Mouse (Mus musculus) embryonic facial prominence, embryonic 15.5 days (tissue): ENCODE results near the gene Rab13. TPM values are rescaled to one million over a fixed set of nuclear protein-coding genes. Genes with fewer than 3 reads are reported as not detected.
A peak's percentile ranks its signal among the peaks of the same experiment; 100 is the strongest.

ENCODE experiments used
- ATAC-seq: fragments of 200-750 bp; cut with Nextera tagmentation; 2 replicates; pipeline ENCODE4 v1.8.0; 2017; ENCODE audit warnings: low read depth, moderate TSS enrichment; ENCODE audit not compliant: insufficient number of reproducible peaks, low FRiP score, low TSS enrichment
- H3K27ac ChIP-seq: fragments of 300-500 bp; sonication (generic); replicated peaks from 2 replicates; pipeline ENCODE4 v1.5.1; 2015; ENCODE audit warnings: mild to moderate bottlenecking, inconsistent platforms
- H3K27me3 ChIP-seq: fragments of 300-500 bp; sonication (generic); 2 replicates; pipeline ENCODE4 v1.6.1; 2015; ENCODE audit warnings: inconsistent platforms
- H3K36me3 ChIP-seq: fragments of 300-500 bp; sonication (generic); 2 replicates; pipeline ENCODE4 v1.6.1; 2015; ENCODE audit warnings: mild to moderate bottlenecking, inconsistent platforms
- H3K4me1 ChIP-seq: fragments of 300-500 bp; sonication (generic); 2 replicates; pipeline ENCODE4 v1.6.1; 2015; ENCODE audit warnings: inconsistent platforms
- H3K4me2 ChIP-seq: fragments of 300-500 bp; sonication (generic); replicated peaks from 2 replicates; pipeline ENCODE4 v1.6.1; 2015; ENCODE audit warnings: mild to moderate bottlenecking, inconsistent platforms
- H3K4me3 ChIP-seq: fragments of 300-500 bp; sonication (generic); replicated peaks from 2 replicates; pipeline ENCODE4 v1.5.1; 2015; ENCODE audit warnings: mild to moderate bottlenecking, inconsistent platforms
- H3K9ac ChIP-seq: fragments of 300-500 bp; sonication (generic); 2 replicates; pipeline ENCODE4 v1.6.1; 2015; ENCODE audit warnings: inconsistent platforms
- H3K9me3 ChIP-seq: fragments of 300-500 bp; sonication (generic); replicated peaks from 2 replicates; pipeline ENCODE4 v1.6.1; 2016; ENCODE audit warnings: inconsistent platforms
- WGBS: fragments of 180-500 bp; shearing (Covaris S2); methylation state at CpG from one replicate; pipeline ENCODE4 v1.1.7; 2015; 5-methylcytosine and 5-hydroxymethylcytosine counted together
- polyA plus RNA-seq: library from polyadenylated mRNA; unstranded; fragments of >200 nt; fragmentation: Nextera tagmentation; extraction: Ambion mirVana; gene quantifications from 2 replicates; pipeline ENCODE4 v1.2.1, GENCODE M21; 2015

Rab13 gene
- 34.0 and 35.0 TPM in 2 replicates for polyA plus RNA-seq

GRCm38 (mm10) chr3:90213377-90213866 is at the start of gene Rab13, which contains the start of gene Rps27:
Rab13 (plus strand) TSS chr3:90213695.
Rps27 (minus strand) TSS chr3:90213651.
- peak; percentile 92 for ATAC-seq
- Histone ChIP-seq H3K27me3 (no peaks in the 10 kb centered on the region), H3K4me1 (peaks cover 27% of the 10 kb centered on the region), H3K36me3 (peaks cover 31% of the 10 kb centered on the region), H3K4me2 (peak within 1 kb of the TSS; percentile 89), H3K9ac (peak within 1 kb of the TSS; percentile 91), H3K9me3 (no peaks in the 10 kb centered on the region), H3K4me3 (peak within 1 kb of the TSS; percentile 91), H3K27ac (peak within 1 kb of the TSS; percentile 92)
- WGBS = 0% methylated on average over 42 of the region's 42 CpGs

GRCm38 (mm10) chr3:90179566-90179965 is 33.9 kb upstream of the Rab13 start:
- 71% methylated on average over 3 of the region's 3 CpGs for WGBS
- H3K27me3 ChIP-seq = no peaks in the 10 kb centered on the region
- no peak overlapping the region for H3K4me2 ChIP-seq
- H3K9ac ChIP-seq = no peak overlapping the region
- H3K4me1 ChIP-seq = no peaks in the 10 kb centered on the region
- no peak overlapping the region for H3K27ac ChIP-seq
- no peaks in the 10 kb centered on the region for H3K36me3 ChIP-seq
- H3K9me3 ChIP-seq = no peaks in the 10 kb centered on the region
- H3K4me3 ChIP-seq = no peak overlapping the region
- no peak for ATAC-seq

GRCm38 (mm10) chr3:90183581-90183980 is 29.9 kb upstream of the Rab13 start:
- H3K27me3 ChIP-seq = no peaks in the 10 kb centered on the region
- no peaks in the 10 kb centered on the region for H3K9me3 ChIP-seq
- 72% methylated on average over 3 of the region's 3 CpGs for WGBS
- H3K27ac ChIP-seq = no peak overlapping the region
- no peak overlapping the region for H3K4me3 ChIP-seq
- H3K4me2 ChIP-seq = no peak overlapping the region
- no peaks in the 10 kb centered on the region for H3K36me3 ChIP-seq
- H3K4me1 ChIP-seq = no peaks in the 10 kb centered on the region
- ATAC-seq = no peak
- H3K9ac ChIP-seq = no peak overlapping the region

GRCm38 (mm10) chr3:90190859-90191510 is 22.5 kb upstream of the Rab13 start:
- 67% methylated on average over 11 of the region's 11 CpGs for WGBS
- no peak for ATAC-seq

GRCm38 (mm10) chr3:90194759-90195158 is 18.7 kb upstream of the Rab13 start:
- H3K36me3 ChIP-seq = no peaks in the 10 kb centered on the region
- H3K27ac ChIP-seq = no peak overlapping the region
- no peaks in the 10 kb centered on the region for H3K27me3 ChIP-seq
- no peak overlapping the region for H3K9ac ChIP-seq
- no peaks in the 10 kb centered on the region for H3K9me3 ChIP-seq
- H3K4me2 ChIP-seq = no peak overlapping the region
- no peak overlapping the region for H3K4me3 ChIP-seq
- H3K4me1 ChIP-seq = peaks cover 3% of the 10 kb centered on the region; the same call in 1 of the 2 replicates
- WGBS = 36% methylated on average over 4 of the region's 4 CpGs
- no peak for ATAC-seq

More at GRCm38 (mm10) chr3:90190859-90191510, 22.5 kb upstream of the Rab13 start:
- no peak overlapping the region for H3K4me3 ChIP-seq
- no peak overlapping the region for H3K9ac ChIP-seq
- H3K4me2 ChIP-seq = no peak overlapping the region
- H3K27me3 ChIP-seq = no peaks in the 10 kb centered on the region
- H3K4me1 ChIP-seq = peaks cover 3% of the 10 kb centered on the region; the same call in 1 of the 2 replicates
- no peak overlapping the region for H3K27ac ChIP-seq
- no peaks in the 10 kb centered on the region for H3K9me3 ChIP-seq
- no peaks in the 10 kb centered on the region for H3K36me3 ChIP-seq

- Histone ChIP-seq H3K9me3 (no peaks in the 10 kb centered on the region), H3K4me1 (peaks cover 3% of the 10 kb centered on the region; the same call in 1 of the 2 replicates), H3K4me3 (no peak overlapping the region), H3K4me2 (no peak overlapping the region), H3K27ac (no peak overlapping the region), H3K36me3 (no peaks in the 10 kb centered on the region), H3K27me3 (no peaks in the 10 kb centered on the region), H3K9ac (no peak overlapping the region)
- no peak for ATAC-seq
- WGBS = 79% methylated on average over 1 of the region's 1 CpGs
Measured at GRCm38 (mm10) chr3:90195644-90196043, 17.9 kb upstream of the Rab13 start.

- no peak for ATAC-seq
- H3K9ac ChIP-seq = no peak overlapping the region
- H3K27me3 ChIP-seq = no peaks in the 10 kb centered on the region
- H3K4me1 ChIP-seq = no peaks in the 10 kb centered on the region
- H3K4me2 ChIP-seq = no peak overlapping the region
- H3K9me3 ChIP-seq = no peaks in the 10 kb centered on the region
- no peak overlapping the region for H3K4me3 ChIP-seq
- 84% methylated on average over 1 of the region's 1 CpGs for WGBS
- no peak overlapping the region for H3K27ac ChIP-seq
- no peaks in the 10 kb centered on the region for H3K36me3 ChIP-seq
Measured at GRCm38 (mm10) chr3:90197548-90197947, 15.9 kb upstream of the Rab13 start.

GRCm38 (mm10) chr3:90202884-90203283 is 10.6 kb upstream of the Rab13 start:
- Histone ChIP-seq H3K36me3 (peaks cover 5% of the 10 kb centered on the region), H3K9me3 (no peaks in the 10 kb centered on the region), H3K27ac (no peak overlapping the region), H3K27me3 (no peaks in the 10 kb centered on the region), H3K4me3 (no peak overlapping the region), H3K9ac (no peak overlapping the region), H3K4me1 (no peaks in the 10 kb centered on the region), H3K4me2 (no peak overlapping the region)
- ATAC-seq = no peak
- WGBS = 71% methylated on average over 1 of the region's 1 CpGs

GRCm38 (mm10) chr3:90203619-90204018 is 9.9 kb upstream of the Rab13 start:
- Histone ChIP-seq H3K27me3 (no peaks in the 10 kb centered on the region), H3K4me3 (no peak overlapping the region), H3K9me3 (no peaks in the 10 kb centered on the region), H3K27ac (no peak overlapping the region), H3K4me2 (no peak overlapping the region), H3K36me3 (peaks cover 13% of the 10 kb centered on the region), H3K4me1 (no peaks in the 10 kb centered on the region), H3K9ac (no peak overlapping the region)
- WGBS = 64% methylated on average over 5 of the region's 5 CpGs
- ATAC-seq = no peak

GRCm38 (mm10) chr3:90204582-90204981 is 8.9 kb upstream of the Rab13 start:
- whole genome bisulfite sequencing = 94% methylated on average over 2 of the region's 2 CpGs
- H3K4me3 ChIP-seq = no peak overlapping the region
- no peak overlapping the region for H3K27ac ChIP-seq
- peaks cover 5% of the 10 kb centered on the region; the same call in 1 of the 2 replicates for H3K4me1 ChIP-seq
- no peak for ATAC-seq
- peaks cover 17% of the 10 kb centered on the region for H3K36me3 ChIP-seq
- H3K4me2 ChIP-seq = no peak overlapping the region
- no peaks in the 10 kb centered on the region for H3K9me3 ChIP-seq
- H3K27me3 ChIP-seq = no peaks in the 10 kb centered on the region
- H3K9ac ChIP-seq = no peak overlapping the region

GRCm38 (mm10) chr3:90208662-90209061 is 4.8 kb upstream of the Rab13 start:
- Histone ChIP-seq H3K4me1 (peaks cover 22% of the 10 kb centered on the region), H3K4me2 (no peak overlapping the region), H3K4me3 (no peak overlapping the region), H3K27ac (no peak overlapping the region), H3K9ac (no peak overlapping the region), H3K27me3 (no peaks in the 10 kb centered on the region), H3K36me3 (peaks cover 41% of the 10 kb centered on the region), H3K9me3 (no peaks in the 10 kb centered on the region)
- 54% methylated on average over 2 of the region's 2 CpGs for WGBS
- no peak for ATAC-seq
